Mouse (Mus musculus) testis, adult 2 months (tissue): ENCODE measurements around the gene Ptprt. TPM values are rescaled to one million over a fixed set of nuclear protein-coding genes. Genes with fewer than 3 reads are reported as not detected.

Experiments used
- H3K27ac ChIP-seq: fragments of 200-500 bp; 2 replicates; pipeline ENCODE4 v1.5.1; 2012; ENCODE audit warnings: low read depth, low read length; ENCODE audit not compliant: control insufficient read depth, insufficient read depth
- H3K27me3 ChIP-seq: fragments of 200-500 bp; 2 replicates; pipeline ENCODE4 v1.6.1; 2012; ENCODE audit warnings: mild to moderate bottlenecking, low read length, moderate library complexity; ENCODE audit not compliant: control insufficient read depth, insufficient read depth
- H3K36me3 ChIP-seq: fragments of 200-500 bp; 2 replicates; pipeline ENCODE4 v1.6.1; 2012; ENCODE audit warnings: mild to moderate bottlenecking, low read length; ENCODE audit not compliant: control insufficient read depth, insufficient read depth
- H3K4me1 ChIP-seq: fragments of 200-500 bp; 2 replicates; pipeline ENCODE4 v1.6.1; 2012; ENCODE audit warnings: low read length; ENCODE audit not compliant: control insufficient read depth, insufficient read depth
- H3K4me3 ChIP-seq: fragments of 200-500 bp; 2 replicates; pipeline ENCODE4 v1.5.1; 2012; ENCODE audit warnings: low read depth, mild to moderate bottlenecking, low read length, moderate library complexity, mixed read lengths; ENCODE audit not compliant: control insufficient read depth
- CTCF ChIP-seq: fragments of 200-500 bp; IDR thresholded peaks from 2 replicates; pipeline ENCODE4 v1.5.1; 2012; ENCODE audit warnings: low read depth, mild to moderate bottlenecking, inconsistent platforms, low read length, moderate library complexity; ENCODE audit not compliant: control insufficient read depth, insufficient read depth, insufficient replicate concordance
- POLR2A ChIP-seq: fragments of 200-500 bp; IDR thresholded peaks from 2 replicates; pipeline ENCODE4 v1.6.1; 2012; ENCODE audit warnings: low read depth, mild to moderate bottlenecking, inconsistent platforms, low read length, moderate library complexity; ENCODE audit not compliant: control insufficient read depth
- polyA plus RNA-seq: library from polyadenylated mRNA; depleted of rRNA; stranded (reverse); fragments of >200 nt; gene quantifications from 2 replicates; pipeline ENCODE4 v1.2.3, GENCODE M21; 2012

Gene Ptprt
- polyA plus RNA-seq, 1 experiment = 1.6 TPM

DNA sequence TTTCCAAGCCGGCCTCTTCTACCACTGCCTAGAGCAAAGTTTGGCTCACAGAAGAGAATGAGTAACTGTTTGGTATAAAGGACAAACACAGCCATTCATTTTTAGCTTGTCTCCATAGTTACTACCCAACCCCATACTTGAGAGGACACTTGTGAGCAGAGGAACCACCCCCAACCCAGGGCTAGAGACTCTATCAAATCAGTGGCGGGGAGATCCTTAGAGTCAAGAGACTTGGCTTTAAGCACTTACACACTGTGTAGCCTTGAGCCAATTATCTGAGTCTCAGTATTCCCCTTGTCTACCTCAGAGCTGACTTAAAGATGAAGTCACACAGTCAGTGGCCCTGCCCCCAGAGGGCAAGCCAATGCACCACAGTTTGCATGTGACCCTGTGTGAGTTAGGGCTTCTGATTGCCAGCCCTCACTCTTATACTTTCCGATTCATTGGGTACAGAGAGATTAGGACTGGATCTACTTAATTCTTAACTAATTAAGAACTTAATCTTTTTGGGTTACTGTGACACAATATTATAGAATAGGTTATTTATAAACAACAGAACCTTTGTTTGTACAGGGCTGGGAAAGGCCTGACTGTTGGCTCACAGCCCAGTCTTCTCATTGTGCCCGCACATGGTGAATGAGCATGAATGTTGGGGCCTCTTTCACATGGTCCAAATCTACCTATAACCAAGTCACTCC is 529.2 kb downstream of the Ptprt start:
- H3K4me3 ChIP-seq = no peak overlapping the region
- no peak for TF ChIP-seq POLR2A
- no peak for TF ChIP-seq CTCF
- no peaks in the 10 kb centered on the region for H3K36me3 ChIP-seq
- H3K27ac ChIP-seq = no peak overlapping the region
- no peaks in the 10 kb centered on the region for H3K4me1 ChIP-seq
- H3K27me3 ChIP-seq = no peaks in the 10 kb centered on the region

GRCm38 (mm10) chr2:162129896-162130295 is 531.1 kb downstream of the Ptprt start:
- no peaks in the 10 kb centered on the region for H3K4me1 ChIP-seq
- no peaks in the 10 kb centered on the region for H3K27me3 ChIP-seq
- TF ChIP-seq POLR2A = no peak
- TF ChIP-seq CTCF = no peak
- H3K4me3 ChIP-seq = no peak overlapping the region
- no peak overlapping the region for H3K27ac ChIP-seq
- no peaks in the 10 kb centered on the region for H3K36me3 ChIP-seq

DNA sequence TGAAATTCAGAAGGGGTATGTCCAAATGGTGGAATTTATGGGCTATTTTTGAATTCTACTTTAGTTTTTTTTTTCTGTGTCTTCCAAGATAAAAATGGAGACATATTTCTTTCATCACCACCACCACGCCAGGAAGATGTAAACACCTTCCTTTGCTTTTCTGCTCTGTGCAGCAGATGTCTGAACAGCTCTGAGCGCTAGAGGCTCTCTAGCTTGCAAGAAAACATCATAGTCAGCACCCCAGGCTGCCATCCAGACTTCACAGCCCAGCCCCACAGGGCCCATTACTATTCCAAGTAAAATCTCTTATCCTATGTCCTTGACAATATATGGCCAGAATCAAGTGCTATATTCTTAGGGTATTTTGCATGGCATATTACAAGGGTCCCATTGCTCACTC is 542.9 kb downstream of the Ptprt start:
- H3K36me3 ChIP-seq = no peaks in the 10 kb centered on the region
- H3K27ac ChIP-seq = no peak overlapping the region
- no peaks in the 10 kb centered on the region for H3K4me1 ChIP-seq
- H3K27me3 ChIP-seq = no peaks in the 10 kb centered on the region
- H3K4me3 ChIP-seq = no peak overlapping the region
- no peak for TF ChIP-seq POLR2A
- no peak for TF ChIP-seq CTCF

GRCm38 (mm10) chr2:162082391-162082790 is 578.6 kb downstream of the Ptprt start:
- no peaks in the 10 kb centered on the region for H3K4me1 ChIP-seq
- no peaks in the 10 kb centered on the region for H3K27me3 ChIP-seq
- TF ChIP-seq CTCF (no peak), POLR2A (no peak)
- H3K36me3 ChIP-seq = no peaks in the 10 kb centered on the region
- no peak overlapping the region for H3K4me3 ChIP-seq
- H3K27ac ChIP-seq = no peak overlapping the region

- no peak overlapping the region for H3K27ac ChIP-seq
- no peaks in the 10 kb centered on the region for H3K36me3 ChIP-seq
- no peak for TF ChIP-seq CTCF
- TF ChIP-seq POLR2A = no peak
- H3K27me3 ChIP-seq = no peaks in the 10 kb centered on the region
- H3K4me3 ChIP-seq = no peak overlapping the region
- H3K4me1 ChIP-seq = no peaks in the 10 kb centered on the region
These were observed 580.1 kb downstream of the Ptprt start for GRCm38 (mm10) chr2:162080717-162081398.

DNA sequence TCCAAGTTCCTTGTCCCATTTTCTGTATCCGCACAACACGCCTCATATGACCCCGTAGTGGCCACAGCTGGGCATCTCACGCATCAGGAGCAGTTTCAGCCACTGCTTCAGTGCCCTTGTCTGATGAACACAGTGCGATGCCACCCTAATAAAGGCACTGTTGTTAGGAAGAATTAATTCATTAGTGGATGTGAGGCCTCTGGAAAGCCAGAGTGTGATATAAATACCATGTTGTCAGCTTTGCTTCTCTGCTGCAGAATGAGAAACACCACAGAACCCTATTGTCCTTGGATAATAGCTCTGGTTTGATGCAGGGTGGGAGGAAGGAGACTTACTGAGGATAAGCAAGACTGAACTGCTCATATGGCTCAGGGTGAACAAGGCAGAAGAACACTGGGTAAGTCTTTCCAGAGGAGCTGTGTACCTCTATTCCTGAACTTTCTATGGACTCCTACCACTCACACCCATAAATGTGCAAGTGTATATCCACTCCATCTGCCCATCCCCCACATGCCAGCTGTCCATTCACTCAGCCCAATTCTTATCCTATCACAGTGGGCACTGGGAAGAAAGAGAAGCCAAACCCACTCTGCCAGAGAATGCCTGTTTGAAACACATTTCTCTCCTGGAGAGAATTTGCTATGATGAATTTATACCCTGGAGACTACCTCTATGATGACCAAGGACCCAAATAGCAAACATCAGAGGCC is 582.2 kb downstream of the Ptprt start:
- H3K27me3 ChIP-seq = no peaks in the 10 kb centered on the region
- H3K4me1 ChIP-seq = no peaks in the 10 kb centered on the region
- H3K36me3 ChIP-seq = no peaks in the 10 kb centered on the region
- H3K4me3 ChIP-seq = no peak overlapping the region
- H3K27ac ChIP-seq = no peak overlapping the region
- TF ChIP-seq POLR2A (no peak), CTCF (no peak)

- no peaks in the 10 kb centered on the region for H3K36me3 ChIP-seq
These were observed 608.1 kb downstream of the Ptprt start for GRCm38 (mm10) chr2:162052816-162053215.

More at GRCm38 (mm10) chr2:162052816-162053215, 608.1 kb downstream of the Ptprt start:
- H3K27me3 ChIP-seq = no peaks in the 10 kb centered on the region
- no peak overlapping the region for H3K27ac ChIP-seq
- H3K4me3 ChIP-seq = no peak overlapping the region
- no peaks in the 10 kb centered on the region for H3K4me1 ChIP-seq
- TF ChIP-seq POLR2A (no peak), CTCF (no peak)
